Mouse (Mus musculus) testis, adult 2 months (tissue): ENCODE data around the gene Tubb2a.

Experiments
- CTCF ChIP-seq: fragments of 200-500 bp; IDR thresholded peaks from 2 replicates; pipeline ENCODE4 v1.5.1; 2012; ENCODE audit warnings: low read depth, mild to moderate bottlenecking, inconsistent platforms, low read length, moderate library complexity; ENCODE audit not compliant: control insufficient read depth, insufficient read depth, insufficient replicate concordance
- POLR2A ChIP-seq: fragments of 200-500 bp; IDR thresholded peaks from 2 replicates; pipeline ENCODE4 v1.6.1; 2012; ENCODE audit warnings: low read depth, mild to moderate bottlenecking, inconsistent platforms, low read length, moderate library complexity; ENCODE audit not compliant: control insufficient read depth

GRCm38 (mm10) chr13:34054983-34055382 lies 22.8 kb downstream of the Tubb2a start:
- TF ChIP-seq CTCF (no peak), POLR2A (no peak)
